24 mouse cellular contexts compared by ENCODE assay signal in the genomic region with DNA sequence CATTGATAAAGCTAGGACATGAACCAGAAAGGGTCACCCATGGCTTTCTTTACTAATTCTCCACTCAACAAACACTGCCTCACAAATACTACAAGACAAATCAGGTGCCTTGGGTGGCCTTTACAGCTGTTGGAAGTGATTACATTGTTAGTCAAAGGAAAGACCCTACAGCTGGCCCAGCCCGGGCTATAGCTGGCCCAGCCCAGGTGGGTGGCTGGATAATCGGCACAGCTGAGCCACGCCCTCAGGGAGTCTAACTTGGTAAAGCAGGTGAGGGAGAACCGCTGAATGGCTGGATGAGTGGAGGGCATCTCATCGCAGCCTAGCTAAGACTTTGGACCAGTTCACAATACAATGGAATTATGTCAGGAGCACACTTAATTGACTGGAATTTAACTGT.
"Had no signal": no experiment of that assay in that cellular context is flagged by ENCODE, and none has a peak within 500 bp of the region (broad histone marks: within the 10 kb centered on the region; RNA-seq: fewer than 3 reads in every experiment).

No protein-coding gene starts in this region.

- H3K4me1 ChIP-seq: hindbrain, embryonic 10.5 days; hindbrain, embryonic 12.5 days had no signal

- ATAC-seq: hindbrain, embryonic 16.5 days; inflammation-experienced regulatory T-cells, adult 6 months; intestine, embryonic 15.5 days; intestine, postnatal 0 days had no signal

- DNase-seq: gastrocnemius, postnatal 14 days; gastrocnemius, postnatal 36 days; heart, adult 2 months; heart, postnatal 4 days; kidney, adult 18-20 months; kidney, adult 8-10 months; kidney, postnatal 10 days; kidney, postnatal 25 days; kidney, postnatal 4 days; left cerebral cortex, postnatal 4 days had no signal

- H3K27ac ChIP-seq: heart, adult 2 months; heart, embryonic 13.5 days; heart, embryonic 15.5 days; hindbrain, embryonic 10.5 days; hindbrain, embryonic 12.5 days; hindbrain, embryonic 14.5 days; intestine, embryonic 15.5 days; layer of hippocampus, adult 2 months; left cerebral cortex, adult 2 months; limb, embryonic 13.5 days; limb, embryonic 15.5 days had no signal

- H3K4me2 ChIP-seq: heart, embryonic 11.5 days; heart, embryonic 13.5 days; heart, embryonic 15.5 days; hindbrain, embryonic 12.5 days; hindbrain, embryonic 14.5 days; intestine, embryonic 15.5 days; limb, embryonic 13.5 days; limb, embryonic 15.5 days had no signal

- H3K27me3 ChIP-seq: hindbrain, embryonic 12.5 days; intestine, embryonic 15.5 days; limb, embryonic 13.5 days; limb, embryonic 15.5 days had no signal

- H3K9ac ChIP-seq: heart, embryonic 13.5 days; heart, embryonic 15.5 days; hindbrain, embryonic 12.5 days; hindbrain, embryonic 14.5 days; intestine, embryonic 15.5 days; limb, embryonic 13.5 days; limb, embryonic 15.5 days had no signal

- H3K4me3 ChIP-seq: heart, adult 2 months; heart, embryonic 13.5 days; heart, embryonic 15.5 days; hindbrain, embryonic 10.5 days; hindbrain, embryonic 12.5 days; intestine, embryonic 15.5 days; layer of hippocampus, adult 2 months; left cerebral cortex, adult 2 months; limb, embryonic 13.5 days; limb, embryonic 15.5 days had no signal

- H3K36me3 ChIP-seq: heart, embryonic 15.5 days; intestine, embryonic 15.5 days had no signal

- H3K9me3 ChIP-seq: heart, embryonic 15.5 days; hindbrain, embryonic 10.5 days; hindbrain, embryonic 12.5 days; intestine, embryonic 15.5 days; limb, embryonic 13.5 days; limb, embryonic 15.5 days had no signal
